Comparison of ENCODE assay signal across 8 mouse cellular contexts in the genomic region with DNA sequence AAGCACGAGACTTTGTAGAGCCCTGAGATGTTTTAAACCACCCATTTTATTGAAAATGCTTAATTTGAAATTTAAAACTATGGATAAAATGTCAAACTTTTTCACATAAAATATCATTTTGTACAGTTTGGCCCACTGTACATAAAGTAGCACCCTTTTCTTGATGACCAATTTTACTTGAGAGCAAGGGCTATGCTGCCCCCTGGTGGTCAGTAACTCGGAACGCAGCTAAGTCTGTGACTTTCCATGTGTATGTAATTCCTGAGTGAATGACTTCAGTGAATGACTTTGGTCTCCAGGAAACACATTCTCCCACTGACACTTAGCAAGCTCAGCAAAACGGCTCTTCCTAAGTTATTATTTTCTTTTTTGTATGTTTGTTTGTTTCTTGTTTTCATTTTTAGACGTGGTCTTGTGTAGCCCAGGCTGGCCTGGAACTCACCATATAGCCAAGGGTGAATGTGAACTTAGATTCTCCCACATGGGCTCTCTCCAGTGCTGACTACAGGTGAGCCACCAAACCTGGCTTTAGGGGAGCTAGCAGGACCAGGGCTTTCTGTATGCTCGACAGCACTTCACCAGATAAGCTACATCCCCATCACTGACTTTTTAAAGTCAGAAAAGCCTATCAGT. TPM values are rescaled to one million over a fixed set of nuclear protein-coding genes. Genes with fewer than 3 reads are reported as not detected.
DNase-seq lines count a peak whose midpoint lies in the region; ATAC-seq and TF ChIP-seq lines count a peak whose summit lies in the region.

No protein-coding gene starts in this region.

- peak; percentile 59; the same call in 1 of the 2 replicates for ATAC-seq in forebrain, postnatal 0 days
- no peak for ATAC-seq in intestine, postnatal 0 days

- H3K4me2 ChIP-seq in forebrain, postnatal 0 days (ENCODE audit: low read depth), result no peak overlapping the region
- no peak overlapping the region for H3K4me2 ChIP-seq in intestine, postnatal 0 days (replicated peaks; ENCODE audit: low read depth)

- no peak overlapping the region for H3K27ac ChIP-seq in forebrain, postnatal 0 days (ENCODE audit: low read depth, low read length)
- H3K27ac ChIP-seq in intestine, postnatal 0 days (ENCODE audit: low read depth, low read length), result no peak overlapping the region
- H3K27ac ChIP-seq in liver, adult 2 months (replicated peaks; ENCODE audit: insufficient read depth, low read depth, low read length), result no peak overlapping the region

- H3K36me3 ChIP-seq in forebrain, postnatal 0 days (ENCODE audit: insufficient read depth), result peaks cover 8% of the 10 kb centered on the region
- H3K36me3 ChIP-seq in intestine, postnatal 0 days (ENCODE audit: control insufficient read depth, insufficient read depth), result peaks cover 25% of the 10 kb centered on the region
- peaks cover 1% of the 10 kb centered on the region; the same call in 1 of the 2 replicates for H3K36me3 ChIP-seq in liver, adult 2 months (ENCODE audit: control insufficient read depth, insufficient read depth, low read length)

- H3K4me1 ChIP-seq in forebrain, postnatal 0 days (ENCODE audit: insufficient read depth), result no peaks in the 10 kb centered on the region
- H3K4me1 ChIP-seq in intestine, postnatal 0 days (replicated peaks; ENCODE audit: control insufficient read depth, insufficient read depth, low read length), result no peaks in the 10 kb centered on the region
- no peaks in the 10 kb centered on the region for H3K4me1 ChIP-seq in liver, adult 2 months (ENCODE audit: control insufficient read depth, insufficient read depth, low read length)

- no peaks in the 10 kb centered on the region for H3K9me3 ChIP-seq in forebrain, postnatal 0 days (ENCODE audit: low read length)
- H3K9me3 ChIP-seq in intestine, postnatal 0 days (ENCODE audit: control insufficient read depth), result no peaks in the 10 kb centered on the region

- no peak for TF ChIP-seq POLR2A in liver, adult 2 months (IDR thresholded peaks at IDR 0.05; ENCODE audit: extremely low read depth, insufficient read depth, low read length)

- no peak overlapping the region for H3K9ac ChIP-seq in forebrain, postnatal 0 days
- no peak overlapping the region for H3K9ac ChIP-seq in intestine, postnatal 0 days (ENCODE audit: low read depth, low read length)
- H3K9ac ChIP-seq in liver, adult 2 months (ENCODE audit: low read depth, low read length), result no peak overlapping the region

- peak; percentile 89 for TF ChIP-seq CTCF in forebrain, postnatal 0 days (IDR thresholded peaks at IDR 0.05; ENCODE audit: low read depth)
- peak; percentile 91 for TF ChIP-seq CTCF in intestine, postnatal 0 days (IDR thresholded peaks at IDR 0.05; ENCODE audit: low read depth)
- peak; percentile 67; the same call in 1 of the 2 replicates for TF ChIP-seq CTCF in liver, adult 2 months (IDR thresholded peaks at IDR 0.05; ENCODE audit: low read depth, low read length)

- no peaks in the 10 kb centered on the region for H3K27me3 ChIP-seq in forebrain, postnatal 0 days (ENCODE audit: insufficient read depth, low read length)
- H3K27me3 ChIP-seq in intestine, postnatal 0 days (replicated peaks; ENCODE audit: control insufficient read depth, insufficient read depth, low read length), result no peaks in the 10 kb centered on the region
- no peaks in the 10 kb centered on the region for H3K27me3 ChIP-seq in liver, adult 2 months (ENCODE audit: control insufficient read depth, insufficient read depth, low read length)

- no peaks in the 10 kb centered on the region for H3K79me2 ChIP-seq in liver, adult 2 months (ENCODE audit: control insufficient read depth, insufficient read depth, low read length)

- no peak overlapping the region for H3K4me3 ChIP-seq in forebrain, postnatal 0 days (ENCODE audit: low read depth, low read length)
- no peak overlapping the region for H3K4me3 ChIP-seq in intestine, postnatal 0 days (ENCODE audit: low read depth, low read length)
- no peak overlapping the region for H3K4me3 ChIP-seq in liver, adult 2 months (ENCODE audit: insufficient read depth, low read depth, low read length)

- 29% methylated on average over 6 of the region's 6 CpGs for WGBS in forebrain, postnatal 0 days
- WGBS in intestine, postnatal 0 days, result 30% methylated on average over 6 of the region's 6 CpGs
- WGBS in liver, adult 2 months, result 37% methylated on average over 6 of the region's 6 CpGs

- DNase-seq in 416B (ENCODE audit: low read depth), result peak; percentile 87
- DNase-seq in ES-CJ7 (ENCODE audit: low read depth, low spot score), result peak; percentile 95
- DNase-seq in c-Kit-positive CD71-positive TER-119-positive erythroid progenitor cells, embryonic 14.5 days (ENCODE audit: low spot score), result peak; percentile 80
- peak; percentile 89 for DNase-seq in forebrain, postnatal 0 days
- peak; percentile 78 for DNase-seq in liver, adult 2 months (ENCODE audit: extremely low read depth, low read depth, low spot score)
- peak; percentile 36 for DNase-seq in ovary, postnatal 36 days (ENCODE audit: low spot score)
- peak; percentile 40 for DNase-seq in thymus, postnatal 25 days

RNA-seq across cellular contexts. Expression of a gene that starts 30.1 kb away (rescaled TPM):
- total RNA-seq in forebrain, postnatal 0 days (2014; rRNA removed), result 0.69 and 1.2 TPM in 2 replicates
- polyA plus RNA-seq in forebrain, postnatal 0 days (2015; fragmentation: Nextera tagmentation; extraction: Ambion mirVana), result 0.05 and 0.16 TPM in 2 replicates
- polyA plus RNA-seq in intestine, postnatal 0 days (2015; fragmentation: Nextera tagmentation; extraction: Ambion mirVana), result 0.95 and 1.1 TPM in 2 replicates
- total RNA-seq in liver, adult 2 months (2014; rRNA removed), result 1.1 and 1.2 TPM in 2 replicates
- 1.2 and 1.5 TPM in 2 replicates for polyA plus RNA-seq in liver, adult 2 months (2012; rRNA removed)

RNA-seq across cellular contexts. Expression of a gene that starts 30.2 kb away (rescaled TPM):
- total RNA-seq in forebrain, postnatal 0 days (2014; rRNA removed), result not detected in 2 replicates
- 0.18 TPM in 1 of 2 replicates, not detected in the other for polyA plus RNA-seq in forebrain, postnatal 0 days (2015; fragmentation: Nextera tagmentation; extraction: Ambion mirVana)
- polyA plus RNA-seq in intestine, postnatal 0 days (2015; fragmentation: Nextera tagmentation; extraction: Ambion mirVana), result 0.18 and 0.34 TPM in 2 replicates
- total RNA-seq in liver, adult 2 months (2014; rRNA removed), result not detected in 2 replicates
- polyA plus RNA-seq in liver, adult 2 months (2012; rRNA removed), result not detected in 2 replicates

RNA-seq across cellular contexts. Expression of a gene that starts 39.5 kb away (rescaled TPM):
- 29.6 and 44.3 TPM in 2 replicates for total RNA-seq in forebrain, postnatal 0 days (2014; rRNA removed)
- polyA plus RNA-seq in forebrain, postnatal 0 days (2015; fragmentation: Nextera tagmentation; extraction: Ambion mirVana), result 14.0 and 18.0 TPM in 2 replicates
- 20.2 and 23.2 TPM in 2 replicates for polyA plus RNA-seq in intestine, postnatal 0 days (2015; fragmentation: Nextera tagmentation; extraction: Ambion mirVana)
- total RNA-seq in liver, adult 2 months (2014; rRNA removed), result 20.8 and 24.2 TPM in 2 replicates
- polyA plus RNA-seq in liver, adult 2 months (2012; rRNA removed), result 1.7 and 2.2 TPM in 2 replicates

RNA-seq across cellular contexts. Expression of a gene that starts 39.8 kb away (rescaled TPM):
- total RNA-seq in forebrain, postnatal 0 days (2014; rRNA removed), result 9.8 and 13.5 TPM in 2 replicates
- 5.8 and 8.3 TPM in 2 replicates for polyA plus RNA-seq in forebrain, postnatal 0 days (2015; fragmentation: Nextera tagmentation; extraction: Ambion mirVana)
- polyA plus RNA-seq in intestine, postnatal 0 days (2015; fragmentation: Nextera tagmentation; extraction: Ambion mirVana), result 7.2 and 9.9 TPM in 2 replicates
- 4.5 and 5.0 TPM in 2 replicates for total RNA-seq in liver, adult 2 months (2014; rRNA removed)
- 1.0 and 1.5 TPM in 2 replicates for polyA plus RNA-seq in liver, adult 2 months (2012; rRNA removed)

Comparison
In these comparisons a context has a peak if more than half of its experiments do, and no peak if none do; other contexts are left out.
1. DNase-seq: peak in every context shown above with its lines; median percentile 95 in ES-CJ7; 89 in forebrain, postnatal 0 days; 87 in 416B; 80 in c-Kit-positive CD71-positive TER-119-positive erythroid progenitor cells, embryonic 14.5 days; 78 in liver, adult 2 months; 40 in thymus, postnatal 25 days; 36 in ovary, postnatal 36 days.